Mouse (Mus musculus): ENCODE results near the gene Cped1. TPM values are rescaled to one million over a fixed set of nuclear protein-coding genes. Genes with fewer than 3 reads are reported as not detected.
"Not testable (repeated sequence)": the region's sequence is repeated elsewhere in the genome, so short reads cannot be mapped to it uniquely, and the experiment has no call there.

The Cped1 gene
- polyA plus RNA-seq, 1 experiment from 2014 or later: 6.9 TPM

GRCm38 (mm10) chr6:22037441-22038050 lies 51.8 kb downstream of the Cped1 start:
- Histone ChIP-seq H3K36me3 (ENCODE audit: control insufficient read depth, insufficient read depth, low read length) (no peaks in the 10 kb centered on the region), H3K4me3 (ENCODE audit: control insufficient read depth in 1 of 2, insufficient read depth in 1 of 2, low read depth in 1 of 2, low read length in 2 of 2) (no peak overlapping the region), H3K9ac (ENCODE audit: low read length) (no peak overlapping the region), H3K27me3 (ENCODE audit: control insufficient read depth, insufficient read depth, low read length) (no peaks in the 10 kb centered on the region), H3K27ac (replicated peaks in 1 of 2; ENCODE audit: control insufficient read depth in 1 of 2, insufficient read depth in 1 of 2, low read depth in 2 of 2, low read length in 2 of 2) (no peak overlapping the region), H3K9me3 (ENCODE audit: control insufficient read depth, low read length) (no peaks in the 10 kb centered on the region), H3K4me2 (ENCODE audit: low read length) (no peak overlapping the region), H3K4me1 (ENCODE audit: control insufficient read depth in 2 of 2, insufficient read depth in 2 of 2, low read length in 2 of 2) (no peaks in the 10 kb centered on the region)
- ATAC-seq (ENCODE audit: insufficient number of reproducible peaks, insufficient read depth, low FRiP score, low read depth): no peak
- 46% methylated on average over 4 of the region's 4 CpGs for WGBS

- 67% methylated on average over 7 of the region's 7 CpGs for WGBS
- not testable (repeated sequence) for H3K9me3 ChIP-seq (ENCODE audit: control insufficient read depth, low read length); ATAC-seq (ENCODE audit: insufficient number of reproducible peaks, insufficient read depth, low FRiP score, low read depth); H3K27me3 ChIP-seq (ENCODE audit: control insufficient read depth, insufficient read depth, low read length); H3K4me2 ChIP-seq (ENCODE audit: low read length); H3K4me1 ChIP-seq (ENCODE audit: control insufficient read depth in 2 of 2, insufficient read depth in 2 of 2, low read length in 2 of 2); H3K4me3 ChIP-seq (ENCODE audit: control insufficient read depth in 1 of 2, insufficient read depth in 1 of 2, low read depth in 1 of 2, low read length in 2 of 2); H3K9ac ChIP-seq (ENCODE audit: low read length); H3K27ac ChIP-seq (replicated peaks in 1 of 2; ENCODE audit: control insufficient read depth in 1 of 2, insufficient read depth in 1 of 2, low read depth in 2 of 2, low read length in 2 of 2); H3K36me3 ChIP-seq (ENCODE audit: control insufficient read depth, insufficient read depth, low read length)
Observed at GRCm38 (mm10) chr6:22039666-22040065, 54.0 kb downstream of the Cped1 start.

- 54% methylated on average over 9 of the region's 9 CpGs for WGBS
- Histone ChIP-seq H3K27me3 (ENCODE audit: control insufficient read depth, insufficient read depth, low read length) (no peaks in the 10 kb centered on the region), H3K9me3 (ENCODE audit: control insufficient read depth, low read length) (no peaks in the 10 kb centered on the region), H3K4me1 (ENCODE audit: control insufficient read depth in 2 of 2, insufficient read depth in 2 of 2, low read length in 2 of 2) (peaks cover 0 to 2% of the 10 kb centered on the region in 2 experiments; a peak in 1 of 4 replicates), H3K27ac (replicated peaks in 1 of 2; ENCODE audit: control insufficient read depth in 1 of 2, insufficient read depth in 1 of 2, low read depth in 2 of 2, low read length in 2 of 2) (peak overlapping the region; percentile 3 to 26; a peak in 3 of 4 replicates), H3K36me3 (ENCODE audit: control insufficient read depth, insufficient read depth, low read length) (no peaks in the 10 kb centered on the region), H3K9ac (ENCODE audit: low read length) (no peak overlapping the region), H3K4me3 (ENCODE audit: control insufficient read depth in 1 of 2, insufficient read depth in 1 of 2, low read depth in 1 of 2, low read length in 2 of 2) (no peak overlapping the region), H3K4me2 (ENCODE audit: low read length) (peak overlapping the region; percentile 31)
- no peak for ATAC-seq (ENCODE audit: insufficient number of reproducible peaks, insufficient read depth, low FRiP score, low read depth)
Observed at GRCm38 (mm10) chr6:22044880-22045605, 59.3 kb downstream of the Cped1 start.

- H3K27me3 ChIP-seq (ENCODE audit: control insufficient read depth, insufficient read depth, low read length): no peaks in the 10 kb centered on the region
- no peaks in the 10 kb centered on the region for H3K9me3 ChIP-seq (ENCODE audit: control insufficient read depth, low read length)
- no peak overlapping the region for H3K27ac ChIP-seq (replicated peaks in 1 of 2; ENCODE audit: control insufficient read depth in 1 of 2, insufficient read depth in 1 of 2, low read depth in 2 of 2, low read length in 2 of 2)
- ATAC-seq (ENCODE audit: insufficient number of reproducible peaks, insufficient read depth, low FRiP score, low read depth): no peak
- no peak overlapping the region for H3K4me3 ChIP-seq (ENCODE audit: control insufficient read depth in 1 of 2, insufficient read depth in 1 of 2, low read depth in 1 of 2, low read length in 2 of 2)
- H3K4me2 ChIP-seq (ENCODE audit: low read length): no peak overlapping the region
- H3K9ac ChIP-seq (ENCODE audit: low read length): no peak overlapping the region
- H3K36me3 ChIP-seq (ENCODE audit: control insufficient read depth, insufficient read depth, low read length): no peaks in the 10 kb centered on the region
- peaks cover 0 to 2% of the 10 kb centered on the region in 2 experiments; a peak in 1 of 4 replicates for H3K4me1 ChIP-seq (ENCODE audit: control insufficient read depth in 2 of 2, insufficient read depth in 2 of 2, low read length in 2 of 2)
- WGBS: 81% methylated on average over 2 of the region's 2 CpGs
Observed at GRCm38 (mm10) chr6:22047101-22047500, 61.4 kb downstream of the Cped1 start.

GRCm38 (mm10) chr6:22049093-22049492 lies 63.4 kb downstream of the Cped1 start:
- H3K27ac ChIP-seq (replicated peaks in 1 of 2; ENCODE audit: control insufficient read depth in 1 of 2, insufficient read depth in 1 of 2, low read depth in 2 of 2, low read length in 2 of 2): peak overlapping the region; percentile 54 to 64
- H3K36me3 ChIP-seq (ENCODE audit: control insufficient read depth, insufficient read depth, low read length): no peaks in the 10 kb centered on the region
- WGBS: 51% methylated on average over 5 of the region's 5 CpGs
- H3K27me3 ChIP-seq (ENCODE audit: control insufficient read depth, insufficient read depth, low read length): no peaks in the 10 kb centered on the region
- H3K9ac ChIP-seq (ENCODE audit: low read length): no peak overlapping the region
- no peaks in the 10 kb centered on the region for H3K9me3 ChIP-seq (ENCODE audit: control insufficient read depth, low read length)
- no peak overlapping the region for H3K4me3 ChIP-seq (ENCODE audit: control insufficient read depth in 1 of 2, insufficient read depth in 1 of 2, low read depth in 1 of 2, low read length in 2 of 2)
- ATAC-seq (ENCODE audit: insufficient number of reproducible peaks, insufficient read depth, low FRiP score, low read depth): no peak
- peaks cover 0 to 2% of the 10 kb centered on the region in 2 experiments; a peak in 1 of 4 replicates for H3K4me1 ChIP-seq (ENCODE audit: control insufficient read depth in 2 of 2, insufficient read depth in 2 of 2, low read length in 2 of 2)
- H3K4me2 ChIP-seq (ENCODE audit: low read length): no peak overlapping the region

GRCm38 (mm10) chr6:22051526-22051925 lies 65.8 kb downstream of the Cped1 start:
- WGBS: 84% methylated on average over 3 of the region's 3 CpGs
- no peak overlapping the region for H3K4me3 ChIP-seq (ENCODE audit: control insufficient read depth in 1 of 2, insufficient read depth in 1 of 2, low read depth in 1 of 2, low read length in 2 of 2)
- no peak overlapping the region for H3K4me2 ChIP-seq (ENCODE audit: low read length)
- H3K9ac ChIP-seq (ENCODE audit: low read length): no peak overlapping the region
- peaks cover 0 to 2% of the 10 kb centered on the region in 2 experiments; a peak in 1 of 4 replicates for H3K4me1 ChIP-seq (ENCODE audit: control insufficient read depth in 2 of 2, insufficient read depth in 2 of 2, low read length in 2 of 2)
- H3K27me3 ChIP-seq (ENCODE audit: control insufficient read depth, insufficient read depth, low read length): no peaks in the 10 kb centered on the region
- no peak for ATAC-seq (ENCODE audit: insufficient number of reproducible peaks, insufficient read depth, low FRiP score, low read depth)
- no peaks in the 10 kb centered on the region for H3K36me3 ChIP-seq (ENCODE audit: control insufficient read depth, insufficient read depth, low read length)
- no peaks in the 10 kb centered on the region for H3K9me3 ChIP-seq (ENCODE audit: control insufficient read depth, low read length)
- H3K27ac ChIP-seq (replicated peaks in 1 of 2; ENCODE audit: control insufficient read depth in 1 of 2, insufficient read depth in 1 of 2, low read depth in 2 of 2, low read length in 2 of 2): no peak overlapping the region

GRCm38 (mm10) chr6:22053014-22053413 lies 67.3 kb downstream of the Cped1 start:
- WGBS: 83% methylated on average over 3 of the region's 3 CpGs
- no peak overlapping the region for H3K9ac ChIP-seq (ENCODE audit: low read length)
- H3K9me3 ChIP-seq (ENCODE audit: control insufficient read depth, low read length): no peaks in the 10 kb centered on the region
- H3K27me3 ChIP-seq (ENCODE audit: control insufficient read depth, insufficient read depth, low read length): no peaks in the 10 kb centered on the region
- no peak for ATAC-seq (ENCODE audit: insufficient number of reproducible peaks, insufficient read depth, low FRiP score, low read depth)
- no peak overlapping the region for H3K4me3 ChIP-seq (ENCODE audit: control insufficient read depth in 1 of 2, insufficient read depth in 1 of 2, low read depth in 1 of 2, low read length in 2 of 2)
- peaks cover 0 to 2% of the 10 kb centered on the region in 2 experiments; a peak in 1 of 4 replicates for H3K4me1 ChIP-seq (ENCODE audit: control insufficient read depth in 2 of 2, insufficient read depth in 2 of 2, low read length in 2 of 2)
- no peaks in the 10 kb centered on the region for H3K36me3 ChIP-seq (ENCODE audit: control insufficient read depth, insufficient read depth, low read length)
- H3K27ac ChIP-seq (replicated peaks in 1 of 2; ENCODE audit: control insufficient read depth in 1 of 2, insufficient read depth in 1 of 2, low read depth in 2 of 2, low read length in 2 of 2): no peak overlapping the region
- no peak overlapping the region for H3K4me2 ChIP-seq (ENCODE audit: low read length)
